Mouse (Mus musculus): ENCODE data around the gene Arfip1. TPM values are rescaled to one million over a fixed set of nuclear protein-coding genes. Genes with fewer than 3 reads are reported as not detected.

Arfip1 gene
- polyA plus RNA-seq, 1 experiment from 2014 or later = 22.5 TPM

DNA sequence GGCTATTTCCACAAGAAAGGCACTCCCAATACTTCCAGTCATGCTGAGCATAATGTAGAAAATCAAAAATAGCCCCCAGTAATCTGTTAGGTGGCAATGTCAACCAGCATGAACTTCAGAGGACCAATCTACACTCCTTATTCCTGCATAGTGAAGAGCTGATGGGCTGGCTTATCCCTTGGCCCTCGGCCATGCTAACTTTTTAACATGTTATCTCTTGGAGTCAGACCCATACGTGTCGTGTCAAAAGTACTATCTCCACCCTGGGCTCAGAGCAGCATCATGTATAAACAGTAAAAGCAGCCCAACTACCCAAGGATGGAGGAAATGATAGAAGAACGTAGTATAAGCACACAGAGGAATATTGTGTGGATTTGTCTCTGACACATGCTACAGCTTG lies 111.3 kb downstream of the Arfip1 start:
- Histone ChIP-seq H3K4me3 (no peak overlapping the region), H3K27ac (replicated peaks) (no peak overlapping the region), H3K27me3 (0 out of 2 replicates have a peak, but pooled peaks cover 3% of the 10 kb centered on the region), H3K4me2 (no peak overlapping the region), H3K9me3 (no peaks in the 10 kb centered on the region), H3K4me1 (replicated peaks) (0 out of 2 replicates have a peak, but pooled peaks cover 11% of the 10 kb centered on the region), H3K36me3 (no peaks in the 10 kb centered on the region), H3K9ac (no peak overlapping the region)
- 90% methylated on average over 4 of the region's 4 CpGs for WGBS
- ATAC-seq (ENCODE audit: low FRiP score, low read depth) = no peak

DNA sequence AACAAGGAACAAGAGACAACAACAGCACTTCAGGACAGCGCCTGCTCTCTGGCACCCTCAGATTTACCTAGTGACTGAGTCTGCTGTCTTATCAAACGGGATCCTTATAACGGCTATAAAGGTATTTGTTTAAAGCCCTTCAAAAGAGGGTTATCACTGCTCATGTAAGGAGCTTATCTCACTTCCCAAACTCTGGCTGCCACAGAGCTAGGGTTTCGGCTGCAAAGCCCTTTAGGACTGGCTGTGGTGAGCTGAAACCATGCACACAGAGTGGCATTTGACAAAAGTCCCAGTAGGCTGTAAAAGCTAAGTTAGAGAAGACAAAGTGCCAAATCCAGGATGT lies 114.3 kb downstream of the Arfip1 start:
- Histone ChIP-seq H3K27me3 (no peaks in the 10 kb centered on the region), H3K9me3 (no peaks in the 10 kb centered on the region), H3K4me3 (no peak overlapping the region), H3K9ac (no peak overlapping the region), H3K4me2 (no peak overlapping the region), H3K27ac (replicated peaks) (no peak overlapping the region), H3K4me1 (replicated peaks) (0 out of 2 replicates have a peak, but pooled peaks cover 5% of the 10 kb centered on the region), H3K36me3 (no peaks in the 10 kb centered on the region)
- WGBS = 53% methylated on average over 4 of the region's 4 CpGs
- no peak for ATAC-seq (ENCODE audit: low FRiP score, low read depth)

DNA sequence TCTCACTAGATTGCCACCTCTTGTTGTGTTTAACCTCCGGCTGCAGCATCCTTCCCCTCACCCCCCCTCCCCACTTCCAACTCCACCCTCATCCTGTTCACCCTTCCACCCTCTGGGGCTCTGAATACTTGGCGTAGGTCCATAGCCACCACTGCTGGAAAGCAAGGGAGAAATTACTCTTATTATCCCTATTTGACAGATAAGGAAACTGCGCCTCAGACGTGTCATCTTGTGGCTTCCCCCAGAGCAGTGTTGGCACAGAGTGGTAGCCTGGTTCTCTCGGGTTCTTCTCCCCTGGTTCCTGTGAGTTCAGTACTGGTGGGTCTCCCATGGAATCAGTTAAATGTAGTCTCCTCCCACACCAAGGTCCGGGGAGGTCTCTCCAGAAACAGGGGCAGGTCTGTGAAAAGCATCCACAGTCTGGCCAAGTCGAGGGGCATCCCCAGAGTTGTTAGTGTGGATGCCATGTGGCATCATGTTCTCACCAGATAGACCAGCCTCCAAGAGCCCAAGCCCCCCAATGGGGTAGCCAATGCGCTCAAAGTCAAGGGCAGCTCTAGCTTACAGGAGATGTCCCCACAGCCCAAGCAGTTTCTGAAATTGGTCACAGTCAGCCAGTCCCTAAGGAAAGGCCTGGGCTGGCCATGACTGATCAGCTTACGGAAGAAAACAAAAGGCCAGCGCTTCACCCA lies 114.9 kb downstream of the Arfip1 start:
- Histone ChIP-seq H3K4me2 (no peak overlapping the region), H3K27ac (replicated peaks) (no peak overlapping the region), H3K4me1 (replicated peaks) (0 out of 2 replicates have a peak, but pooled peaks cover under 1% of the 10 kb centered on the region), H3K9ac (no peak overlapping the region), H3K36me3 (no peaks in the 10 kb centered on the region), H3K27me3 (no peaks in the 10 kb centered on the region), H3K9me3 (no peaks in the 10 kb centered on the region), H3K4me3 (no peak overlapping the region)
- WGBS = 64% methylated on average over 10 of the region's 10 CpGs
- no peak for ATAC-seq (ENCODE audit: low FRiP score, low read depth)

DNA sequence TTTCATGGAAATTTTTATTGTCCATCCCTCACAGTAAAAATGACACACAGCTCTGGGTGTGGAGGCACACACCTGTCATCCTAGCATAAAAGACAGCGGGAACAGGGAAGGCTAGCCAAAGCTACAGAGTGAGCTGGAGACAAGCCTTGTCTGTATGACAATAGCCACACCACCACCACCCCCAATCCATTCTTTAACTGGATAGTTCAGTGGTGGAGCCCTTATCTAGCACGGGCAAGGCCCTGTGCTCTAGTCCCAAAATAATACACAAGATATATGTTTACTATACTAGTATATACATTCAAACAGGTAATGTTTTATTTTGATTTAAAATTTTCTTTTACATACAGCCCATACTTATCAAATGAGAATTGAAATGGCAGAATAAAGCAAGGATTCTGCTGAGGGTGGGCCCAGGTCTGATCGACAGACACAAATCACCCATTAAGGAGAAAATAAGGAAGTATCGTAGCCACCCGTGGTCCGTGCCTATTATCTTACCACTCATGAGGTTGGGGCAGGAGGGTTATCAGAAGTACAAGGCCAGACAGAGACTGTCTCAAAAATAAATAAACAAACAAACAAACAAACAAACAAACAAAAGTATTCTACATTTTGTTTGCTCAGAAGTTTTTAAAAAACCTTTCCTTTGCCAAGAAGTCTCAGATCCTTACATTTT lies 116.5 kb downstream of the Arfip1 start:
- WGBS = 64% methylated on average over 6 of the region's 6 CpGs

DNA sequence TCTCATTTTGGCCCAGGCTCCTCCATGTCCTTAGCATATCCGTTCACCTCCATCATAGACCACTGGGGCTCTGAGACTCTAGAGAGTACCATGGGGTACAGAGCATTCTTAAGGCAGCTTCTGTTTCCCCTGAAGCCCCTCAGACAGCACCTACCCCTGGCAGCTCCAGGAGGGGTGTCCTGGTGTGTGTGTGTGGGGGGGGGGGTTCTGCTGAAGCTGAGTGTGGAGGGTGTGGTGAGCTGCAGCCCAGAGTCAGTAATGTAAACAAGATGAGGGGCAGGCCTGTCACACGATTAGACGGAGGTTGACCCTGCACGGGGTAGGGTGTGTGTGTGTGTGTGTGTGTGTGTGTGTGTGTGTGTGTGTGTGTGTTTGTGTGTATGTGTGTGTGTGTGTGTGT lies 120.7 kb downstream of the Arfip1 start:
- H3K27ac ChIP-seq (replicated peaks) = no peak overlapping the region
- H3K27me3 ChIP-seq = no peaks in the 10 kb centered on the region
- no peaks in the 10 kb centered on the region for H3K36me3 ChIP-seq
- peak; percentile 51; the same call in 1 of the 2 replicates for ATAC-seq (ENCODE audit: low FRiP score, low read depth)
- no peaks in the 10 kb centered on the region for H3K9me3 ChIP-seq
- no peak overlapping the region for H3K4me2 ChIP-seq
- H3K4me1 ChIP-seq (replicated peaks) = 0 out of 2 replicates have a peak, but pooled peaks cover 14% of the 10 kb centered on the region
- H3K4me3 ChIP-seq = no peak overlapping the region
- no peak overlapping the region for H3K9ac ChIP-seq
- 22% methylated on average over 4 of the region's 4 CpGs for WGBS

More for the DNA sequence above, 116.5 kb downstream of the Arfip1 start:
- H3K36me3 ChIP-seq = no peaks in the 10 kb centered on the region
- H3K9me3 ChIP-seq = no peaks in the 10 kb centered on the region
- H3K4me2 ChIP-seq = no peak overlapping the region
- H3K27me3 ChIP-seq = no peaks in the 10 kb centered on the region
- no peak overlapping the region for H3K4me3 ChIP-seq
- H3K4me1 ChIP-seq (replicated peaks) = 0 out of 2 replicates have a peak, but pooled peaks cover 7% of the 10 kb centered on the region
- H3K9ac ChIP-seq = no peak overlapping the region
- no peak for ATAC-seq (ENCODE audit: low FRiP score, low read depth)
- H3K27ac ChIP-seq (replicated peaks) = no peak overlapping the region

DNA sequence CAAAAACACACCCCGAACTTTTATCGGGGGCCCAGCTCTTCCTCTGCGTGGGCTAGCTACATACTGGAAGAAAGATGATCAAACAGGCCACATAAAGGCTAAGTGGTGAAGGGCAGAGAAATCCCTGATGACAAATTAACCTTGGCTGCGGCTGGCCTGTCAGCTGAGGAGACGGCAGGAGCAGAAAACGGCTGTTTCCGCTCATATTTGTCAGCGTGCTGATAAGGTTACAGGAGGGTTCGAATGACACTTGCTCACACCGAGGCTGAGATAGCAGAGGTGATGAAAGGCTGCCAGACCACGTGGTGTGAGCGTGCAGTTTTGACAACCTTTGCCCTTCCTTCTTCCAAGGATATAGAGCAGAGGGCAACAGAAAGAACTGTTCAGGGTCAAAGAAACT lies 121.5 kb downstream of the Arfip1 start:
- Histone ChIP-seq H3K4me3 (no peak overlapping the region), H3K27ac (replicated peaks) (no peak overlapping the region), H3K4me1 (replicated peaks) (0 out of 2 replicates have a peak, but pooled peaks cover 14% of the 10 kb centered on the region), H3K9ac (no peak overlapping the region), H3K36me3 (no peaks in the 10 kb centered on the region), H3K27me3 (no peaks in the 10 kb centered on the region), H3K4me2 (no peak overlapping the region), H3K9me3 (no peaks in the 10 kb centered on the region)
- peak; percentile 48; the same call in 1 of the 2 replicates for ATAC-seq (ENCODE audit: low FRiP score, low read depth)
- 42% methylated on average over 12 of the region's 12 CpGs for WGBS

DNA sequence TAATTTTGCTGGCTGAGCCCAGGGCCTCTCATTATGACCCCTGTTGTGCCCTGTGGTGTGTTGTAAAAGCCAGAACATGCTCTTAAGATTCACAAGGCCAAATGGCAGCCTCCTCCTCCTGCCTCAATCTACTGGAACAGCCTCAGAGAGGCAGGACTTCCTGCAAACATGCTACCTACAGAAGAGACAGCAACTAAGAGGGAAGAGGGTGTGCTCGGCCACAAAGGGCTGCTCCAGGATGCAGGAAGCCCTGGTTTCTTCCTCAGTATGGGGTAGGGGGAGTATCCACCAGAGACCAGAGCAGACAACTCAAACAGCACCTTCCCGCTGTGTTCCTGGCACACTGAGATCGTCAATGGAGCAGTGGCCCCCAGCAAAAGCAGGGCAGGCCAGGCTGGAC lies 121.9 kb downstream of the Arfip1 start:
- WGBS = 36% methylated on average over 3 of the region's 3 CpGs
- Histone ChIP-seq H3K9ac (no peak overlapping the region), H3K4me1 (replicated peaks) (0 out of 2 replicates have a peak, but pooled peaks cover 14% of the 10 kb centered on the region), H3K4me2 (no peak overlapping the region), H3K36me3 (no peaks in the 10 kb centered on the region), H3K27ac (replicated peaks) (no peak overlapping the region), H3K9me3 (no peaks in the 10 kb centered on the region), H3K4me3 (no peak overlapping the region), H3K27me3 (no peaks in the 10 kb centered on the region)
- no peak for ATAC-seq (ENCODE audit: low FRiP score, low read depth)

DNA sequence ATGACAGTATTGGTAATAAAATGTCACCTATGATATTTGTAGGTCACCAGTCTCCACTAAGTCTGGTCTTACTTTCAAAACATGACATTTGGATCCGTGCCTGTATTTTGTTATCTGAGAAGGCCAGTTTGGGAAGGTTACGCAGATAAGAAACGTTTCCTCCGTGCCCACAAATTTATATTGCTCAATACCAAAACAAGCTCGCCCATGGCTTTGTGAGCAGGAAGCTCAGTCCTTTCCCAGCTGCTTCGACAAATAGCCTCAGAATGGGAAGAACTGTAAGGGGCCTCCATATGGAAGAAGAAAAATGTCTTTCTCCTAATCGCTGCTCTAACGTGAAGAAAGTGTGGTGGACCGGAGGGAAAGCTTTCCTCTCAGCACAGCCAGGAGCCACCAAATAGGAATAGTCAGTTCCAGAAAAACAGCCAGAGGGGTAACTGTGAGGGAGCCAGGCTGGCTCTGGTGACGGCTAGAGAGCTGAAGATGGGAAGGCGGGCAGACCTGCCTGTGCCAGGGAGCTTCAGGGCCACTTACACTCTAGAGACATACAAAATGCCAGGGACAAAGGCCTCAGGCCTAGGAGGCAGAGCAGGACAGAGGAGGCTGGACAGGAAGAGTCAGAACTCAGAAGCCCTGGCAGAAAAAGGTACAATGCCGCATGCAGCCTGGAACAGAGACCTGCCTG lies 126.5 kb downstream of the Arfip1 start:
- no peak for ATAC-seq (ENCODE audit: low FRiP score, low read depth)
- 76% methylated on average over 12 of the region's 12 CpGs for WGBS
- H3K27me3 ChIP-seq = no peaks in the 10 kb centered on the region

DNA sequence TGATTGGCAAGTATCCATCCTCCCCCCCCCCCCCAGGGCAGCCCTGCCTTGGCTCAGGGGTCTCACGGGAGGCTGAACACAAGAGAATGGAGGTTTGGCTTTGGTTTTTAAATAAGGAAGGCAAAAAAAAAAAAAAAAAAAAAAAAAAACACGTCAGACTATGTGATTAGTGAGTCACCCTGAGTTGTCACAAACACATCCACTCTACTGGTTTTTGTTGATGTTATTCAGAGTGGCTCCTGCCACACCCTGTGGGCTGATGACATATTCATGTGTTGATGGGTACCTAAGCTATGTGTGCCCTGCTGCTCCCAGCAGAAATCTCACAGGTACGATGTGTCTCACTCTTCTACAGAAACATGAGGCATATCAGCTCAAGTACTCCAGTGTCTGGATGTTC lies 131.8 kb downstream of the Arfip1 start:
- Histone ChIP-seq H3K9me3 (no peaks in the 10 kb centered on the region), H3K27me3 (no peaks in the 10 kb centered on the region), H3K4me1 (replicated peaks) (no peaks in the 10 kb centered on the region), H3K36me3 (no peaks in the 10 kb centered on the region), H3K9ac (no peak overlapping the region), H3K4me3 (no peak overlapping the region), H3K4me2 (no peak overlapping the region), H3K27ac (replicated peaks) (no peak overlapping the region)
- 71% methylated on average over 3 of the region's 3 CpGs for WGBS
- no peak for ATAC-seq (ENCODE audit: low FRiP score, low read depth)

More for the DNA sequence above, 126.5 kb downstream of the Arfip1 start:
- no peaks in the 10 kb centered on the region for H3K36me3 ChIP-seq
- H3K27ac ChIP-seq (replicated peaks) = no peak overlapping the region
- H3K4me3 ChIP-seq = no peak overlapping the region
- H3K4me1 ChIP-seq (replicated peaks) = 0 out of 2 replicates have a peak, but pooled peaks cover 6% of the 10 kb centered on the region
- H3K4me2 ChIP-seq = no peak overlapping the region
- H3K9me3 ChIP-seq = no peaks in the 10 kb centered on the region
- no peak overlapping the region for H3K9ac ChIP-seq

DNA sequence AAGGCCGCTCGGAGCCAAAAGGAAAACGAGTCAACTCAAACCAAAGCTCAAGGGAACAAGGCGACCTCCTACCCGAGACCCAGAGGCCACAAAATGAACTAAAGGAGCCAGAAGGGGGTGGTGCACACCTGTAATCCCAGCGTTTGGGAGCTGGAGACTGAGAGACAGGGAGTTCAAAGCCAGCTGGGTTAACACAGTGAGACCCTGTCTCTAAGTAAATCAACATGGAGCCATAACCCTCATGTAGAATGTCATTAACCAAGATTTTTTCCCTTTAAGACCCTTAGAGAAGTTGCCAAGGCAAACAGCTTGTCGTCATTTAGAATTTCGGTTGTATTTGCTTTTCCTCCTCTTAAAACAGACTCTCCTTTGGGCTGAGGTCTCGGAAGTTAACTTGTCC lies 133.4 kb downstream of the Arfip1 start:
- Histone ChIP-seq H3K27me3 (no peaks in the 10 kb centered on the region), H3K9me3 (no peaks in the 10 kb centered on the region), H3K9ac (no peak overlapping the region), H3K27ac (replicated peaks) (no peak overlapping the region), H3K4me2 (no peak overlapping the region), H3K4me1 (replicated peaks) (no peaks in the 10 kb centered on the region), H3K4me3 (no peak overlapping the region), H3K36me3 (0 out of 2 replicates have a peak, but pooled peaks cover 3% of the 10 kb centered on the region)
- no peak for ATAC-seq (ENCODE audit: low FRiP score, low read depth)
- 87% methylated on average over 9 of the region's 9 CpGs for WGBS

DNA sequence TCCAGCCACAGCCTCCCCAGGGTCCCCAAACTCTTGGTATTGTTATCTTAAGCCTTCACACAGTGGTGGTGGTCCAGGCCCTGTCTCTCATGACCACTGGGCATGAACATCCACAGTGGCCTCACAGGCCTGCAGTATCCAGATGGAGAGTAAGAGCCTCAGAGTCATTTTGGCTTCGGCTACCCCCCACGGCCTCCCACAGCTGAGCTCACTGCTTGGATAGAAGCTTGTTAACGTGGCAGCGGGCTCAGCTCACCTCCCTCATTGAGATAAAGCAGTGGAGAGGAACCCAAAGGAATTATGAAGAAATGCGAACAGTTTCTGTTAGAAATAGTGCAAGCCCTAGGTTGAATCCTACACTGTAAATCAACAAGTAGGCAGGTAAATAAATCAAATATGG lies 134.6 kb downstream of the Arfip1 start:
- Histone ChIP-seq H3K4me3 (no peak overlapping the region), H3K27ac (replicated peaks) (no peak overlapping the region), H3K4me1 (replicated peaks) (no peaks in the 10 kb centered on the region), H3K27me3 (no peaks in the 10 kb centered on the region), H3K4me2 (no peak overlapping the region), H3K9me3 (no peaks in the 10 kb centered on the region), H3K9ac (no peak overlapping the region), H3K36me3 (0 out of 2 replicates have a peak, but pooled peaks cover 3% of the 10 kb centered on the region)
- WGBS = 62% methylated on average over 5 of the region's 5 CpGs
- ATAC-seq (ENCODE audit: low FRiP score, low read depth) = no peak
